In genomic region chr15:80092599-80092998, GRCm38 (mm10) we compare ENCODE assay signal across 8 mouse cellular contexts. TPM values are rescaled to one million over a fixed set of nuclear protein-coding genes. Genes with fewer than 3 reads are reported as not detected.
DNase-seq lines count a peak whose midpoint lies in the region; ATAC-seq and TF ChIP-seq lines count a peak whose summit lies in the region.

No protein-coding gene starts in this region.

- H3K4me1 ChIP-seq in ES-E14 (ENCODE audit: control insufficient read depth in 2 of 2, insufficient read depth in 2 of 2, low read length in 2 of 2, poor library complexity in 1 of 2) = peaks cover 12 to 35% of the 10 kb centered on the region in 2 experiments
- peaks cover 37% of the 10 kb centered on the region for H3K4me1 ChIP-seq in embryonic facial prominence, embryonic 10.5 days
- H3K4me1 ChIP-seq in liver, embryonic 15.5 days (replicated peaks) = peaks cover 84% of the 10 kb centered on the region

- ATAC-seq in frontal cortex, adult (ENCODE audit: low TSS enrichment) = peak; percentile 46
- ATAC-seq in liver, embryonic 15.5 days (ENCODE audit: insufficient read depth) = no peak

- peak overlapping the region; percentile 99; the same call in 1 of the 2 replicates for H3K4me2 ChIP-seq in liver, embryonic 15.5 days

- in situ Hi-C loops in ES-E14 (cut with MboI; ENCODE audit: low sequenced_read_pairs in 2 of 2, unreplicated experiment in 2 of 2) = no loop called here

- no peak overlapping the region for H3K27ac ChIP-seq in ES-E14 (ENCODE audit: insufficient read depth, low read depth, low read length, poor library complexity, severe bottlenecking)
- H3K27ac ChIP-seq in embryonic facial prominence, embryonic 10.5 days (replicated peaks) = no peak overlapping the region
- H3K27ac ChIP-seq in liver, embryonic 15.5 days (replicated peaks) = no peak overlapping the region

- no peaks in the 10 kb centered on the region for H3K36me3 ChIP-seq in ES-E14 (ENCODE audit: control insufficient read depth, insufficient read depth, low read length, poor library complexity, severe bottlenecking)
- H3K36me3 ChIP-seq in embryonic facial prominence, embryonic 10.5 days (replicated peaks) = no peaks in the 10 kb centered on the region
- no peaks in the 10 kb centered on the region for H3K36me3 ChIP-seq in liver, embryonic 15.5 days (replicated peaks)

- no peaks in the 10 kb centered on the region for H3K9me3 ChIP-seq in ES-E14 (ENCODE audit: control insufficient read depth, insufficient read depth, low read depth, low read length)
- H3K9me3 ChIP-seq in embryonic facial prominence, embryonic 10.5 days = no peaks in the 10 kb centered on the region
- no peaks in the 10 kb centered on the region for H3K9me3 ChIP-seq in liver, embryonic 15.5 days (replicated peaks)

- 10% methylated on average over 8 of the region's 8 CpGs for WGBS in embryonic facial prominence, embryonic 10.5 days
- 45% methylated on average over 8 of the region's 8 CpGs for WGBS in liver, embryonic 15.5 days (ENCODE audit: insufficient replicate concordance)

- no peak for DNase-seq in frontal cortex, postnatal 25 days (ENCODE audit: low spot score in 2 of 2)
- no peak for DNase-seq in ES-E14 (ENCODE audit: low read depth, low spot score)
- no peak for DNase-seq in embryonic facial prominence, embryonic 10.5 days (ENCODE audit: low spot score)
- no peak for DNase-seq in T-cell, adult 2 months (ENCODE audit: low spot score)
- no peak for DNase-seq in kidney, postnatal 14 days
- no peak for DNase-seq in layer of hippocampus, adult 9-11 months

- H3K27me3 ChIP-seq in embryonic facial prominence, embryonic 10.5 days (replicated peaks; ENCODE audit: low read depth, poor library complexity, severe bottlenecking) = peaks cover 77% of the 10 kb centered on the region
- peaks cover 18% of the 10 kb centered on the region for H3K27me3 ChIP-seq in liver, embryonic 15.5 days

- H3K4me3 ChIP-seq in ES-E14 (ENCODE audit: insufficient read depth in 1 of 2, low read depth in 1 of 2, low read length in 2 of 2, poor library complexity in 1 of 2, severe bottlenecking in 1 of 2) = peak overlapping the region; percentile 90 to 91; a peak in 3 of 4 replicates
- H3K4me3 ChIP-seq in embryonic facial prominence, embryonic 10.5 days = peak overlapping the region; percentile 76; the same call in 1 of the 2 replicates
- H3K4me3 ChIP-seq in liver, embryonic 15.5 days (replicated peaks) = no peak overlapping the region

- H3K9ac ChIP-seq in ES-E14 (ENCODE audit: insufficient read depth, low read depth, low read length, poor library complexity, severe bottlenecking) = no peak overlapping the region; the same call in 1 of the 2 replicates
- H3K9ac ChIP-seq in liver, embryonic 15.5 days = no peak overlapping the region

TF ChIP-seq in ES-E14, 5 proteins besides CTCF, POLR2A, EP300 and RAD21:
- TF ChIP-seq ZNF384 (IDR thresholded peaks at IDR 0.05; ENCODE audit: low read depth, low read length) = no peak
- TF ChIP-seq CHD2 (IDR thresholded peaks at IDR 0.05; ENCODE audit: low read depth, low read length) = no peak
- no peak for TF ChIP-seq MAFK (IDR thresholded peaks at IDR 0.05; ENCODE audit: insufficient read depth, low read depth, low read length)
- no peak for TF ChIP-seq ZC3H11A (IDR thresholded peaks at IDR 0.05; ENCODE audit: borderline replicate concordance, low read depth, low read length)
- TF ChIP-seq HCFC1 (IDR thresholded peaks at IDR 0.05; ENCODE audit: borderline replicate concordance, insufficient read depth, low read length) = no peak
TF ChIP-seq in ES-E14: peak in this region for 0.

RNA-seq across cellular contexts. Expression of gene Rpl3, which starts 0.9 kb away (rescaled TPM):
- 1,661 and 1,803 TPM in 2 replicates for total RNA-seq in ES-E14 (2012; rRNA removed)
- polyA plus RNA-seq in embryonic facial prominence, embryonic 10.5 days (2016; fragmentation: Nextera tagmentation; extraction: Ambion mirVana) = 1,034 and 1,049 TPM in 2 replicates
- polyA plus RNA-seq in liver, embryonic 15.5 days (2015; fragmentation: Nextera tagmentation; extraction: Ambion mirVana) = 539 and 552 TPM in 2 replicates

RNA-seq across cellular contexts. Expression of gene Syngr1, which starts 1.5 kb away (rescaled TPM):
- total RNA-seq in ES-E14 (2012; rRNA removed) = 78.8 and 105 TPM in 2 replicates
- 5.9 and 7.0 TPM in 2 replicates for polyA plus RNA-seq in embryonic facial prominence, embryonic 10.5 days (2016; fragmentation: Nextera tagmentation; extraction: Ambion mirVana)
- 12.7 and 13.0 TPM in 2 replicates for polyA plus RNA-seq in liver, embryonic 15.5 days (2015; fragmentation: Nextera tagmentation; extraction: Ambion mirVana)

RNA-seq across cellular contexts. Expression of gene Tab1, which starts 40.3 kb away (rescaled TPM):
- 16.6 and 24.3 TPM in 2 replicates for total RNA-seq in ES-E14 (2012; rRNA removed)
- polyA plus RNA-seq in embryonic facial prominence, embryonic 10.5 days (2016; fragmentation: Nextera tagmentation; extraction: Ambion mirVana) = 43.3 and 45.3 TPM in 2 replicates
- 11.0 and 12.7 TPM in 2 replicates for polyA plus RNA-seq in liver, embryonic 15.5 days (2015; fragmentation: Nextera tagmentation; extraction: Ambion mirVana)
